Mouse (Mus musculus): ENCODE results near the gene Eml2.

Gene Eml2

GRCm38 (mm10) chr7:19163752-19164151, 12.5 kb upstream of the Eml2 start:
- DNase-seq (ENCODE audit: low spot score): no peak

- no peak for DNase-seq (ENCODE audit: low spot score)
Observed at GRCm38 (mm10) chr7:19164189-19164588, 12.0 kb upstream of the Eml2 start.

- no peak for DNase-seq (ENCODE audit: low spot score)
Observed at GRCm38 (mm10) chr7:19164978-19165377, 11.2 kb upstream of the Eml2 start.

GRCm38 (mm10) chr7:19165656-19166423, 10.4 kb upstream of the Eml2 start, which contains the start of gene Gipr:
Gene Gipr (minus strand): TSS chr7:19166127.
- no peak for DNase-seq (ENCODE audit: low spot score)

GRCm38 (mm10) chr7:19166990-19167389, 9.2 kb upstream of the Eml2 start:
- no peak for DNase-seq (ENCODE audit: low spot score)

- DNase-seq (ENCODE audit: low spot score): no peak
Observed at GRCm38 (mm10) chr7:19169506-19169905, 6.7 kb upstream of the Eml2 start.

- DNase-seq (ENCODE audit: low spot score): no peak
Observed at GRCm38 (mm10) chr7:19170142-19170541, 6.1 kb upstream of the Eml2 start.

DNA sequence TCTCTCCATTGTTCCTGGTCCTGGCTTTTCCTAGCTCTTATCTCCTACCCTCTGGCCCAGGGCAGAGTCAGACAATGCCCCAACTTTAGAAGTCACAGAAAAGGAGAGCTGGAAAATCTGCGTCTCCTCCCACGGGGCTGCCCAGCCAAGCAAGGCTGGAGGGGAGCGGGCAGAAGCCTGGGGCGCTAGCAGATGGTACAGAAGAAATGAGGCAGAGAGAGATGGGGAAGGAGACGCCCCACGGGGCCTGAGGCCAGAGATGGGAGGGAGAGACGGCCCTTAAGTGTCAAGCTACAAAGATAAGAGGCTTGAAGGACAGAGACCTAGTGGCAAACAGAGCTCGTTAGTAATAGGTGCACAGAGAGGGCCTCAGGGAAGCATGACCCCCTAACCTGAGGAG, 4.4 kb upstream of the Eml2 start:
- DNase-seq (ENCODE audit: low spot score): no peak

- no peak for DNase-seq (ENCODE audit: low spot score)
Observed at GRCm38 (mm10) chr7:19172874-19173273, 3.3 kb upstream of the Eml2 start.

DNA sequence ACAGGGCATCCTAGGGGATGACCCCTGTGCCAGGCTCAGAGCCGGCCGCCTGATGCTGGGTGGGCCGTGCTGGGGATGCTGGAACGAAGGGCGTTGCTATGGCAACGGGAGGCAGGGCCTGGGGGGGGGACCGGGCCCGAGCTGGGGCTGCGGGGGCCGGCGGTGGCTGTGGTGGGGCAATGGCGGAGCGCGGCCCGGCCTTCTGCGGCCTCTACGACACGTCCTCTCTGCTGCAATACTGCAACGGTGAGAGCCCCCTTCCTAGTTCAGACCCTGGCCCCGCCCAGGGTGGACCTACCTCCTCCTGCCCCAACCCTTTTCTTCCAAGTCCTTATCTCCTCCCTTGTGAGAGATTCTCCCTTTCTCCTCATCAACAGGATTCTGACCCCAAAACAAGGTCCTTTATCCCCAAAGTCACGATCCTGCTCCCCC, 311 bp downstream of the Eml2 start:
- DNase-seq (ENCODE audit: low spot score): no peak

GRCm38 (mm10) chr7:19177216-19177615, 995 bp downstream of the Eml2 start:
- no peak for DNase-seq (ENCODE audit: low spot score)

DNA sequence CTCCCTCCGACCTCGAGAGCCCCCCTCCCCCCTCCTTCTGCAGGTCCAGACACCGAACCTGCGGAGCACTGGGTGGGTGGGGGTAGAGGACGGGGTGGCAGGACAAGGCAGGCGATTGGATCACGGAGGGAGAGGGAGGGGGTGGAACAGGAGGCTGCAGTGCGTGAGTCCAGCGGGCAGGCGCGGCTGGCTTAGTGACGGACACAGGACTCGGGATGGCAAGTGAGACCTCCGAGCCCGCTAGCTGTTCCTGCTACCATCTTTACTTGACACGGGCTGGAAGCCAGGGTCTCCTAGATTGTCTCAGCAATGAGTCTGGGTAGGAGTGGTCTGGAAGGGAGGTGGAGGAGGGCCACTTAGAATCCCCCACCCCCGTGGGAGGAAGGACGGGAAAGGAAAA, 1.8 kb downstream of the Eml2 start:
- no peak for DNase-seq (ENCODE audit: low spot score)

GRCm38 (mm10) chr7:19178443-19179092, 2.3 kb downstream of the Eml2 start:
- peak; percentile 75 for DNase-seq (ENCODE audit: low spot score)

DNA sequence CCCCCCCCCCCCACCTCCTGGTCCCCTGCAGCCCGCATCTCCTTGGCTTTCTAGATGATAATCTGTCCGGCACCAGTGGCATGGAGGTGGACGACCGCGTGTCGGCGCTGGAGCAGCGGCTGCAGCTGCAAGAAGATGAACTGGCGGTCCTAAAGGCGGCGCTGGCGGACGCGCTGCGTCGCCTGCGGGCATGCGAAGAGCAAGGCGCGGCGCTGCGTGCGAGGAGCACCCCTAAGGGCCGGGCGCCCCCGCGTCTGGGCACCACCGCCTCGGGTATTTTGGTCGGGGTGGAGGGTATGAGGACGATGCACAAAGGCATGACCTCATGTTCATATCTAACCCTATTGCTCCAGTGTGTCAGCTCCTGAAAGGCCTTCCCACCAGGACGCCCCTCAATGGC, 3.0 kb downstream of the Eml2 start:
- no peak for DNase-seq (ENCODE audit: low spot score)

GRCm38 (mm10) chr7:19179936-19180335, 3.7 kb downstream of the Eml2 start:
- DNase-seq (ENCODE audit: low spot score): no peak

GRCm38 (mm10) chr7:19180862-19181429, 4.7 kb downstream of the Eml2 start:
- DNase-seq (ENCODE audit: low spot score): no peak

GRCm38 (mm10) chr7:19184250-19184649, 8.0 kb downstream of the Eml2 start:
- no peak for DNase-seq (ENCODE audit: low spot score)

- no peak for DNase-seq (ENCODE audit: low spot score)
Observed at GRCm38 (mm10) chr7:19184758-19185157, 8.5 kb downstream of the Eml2 start.

DNA sequence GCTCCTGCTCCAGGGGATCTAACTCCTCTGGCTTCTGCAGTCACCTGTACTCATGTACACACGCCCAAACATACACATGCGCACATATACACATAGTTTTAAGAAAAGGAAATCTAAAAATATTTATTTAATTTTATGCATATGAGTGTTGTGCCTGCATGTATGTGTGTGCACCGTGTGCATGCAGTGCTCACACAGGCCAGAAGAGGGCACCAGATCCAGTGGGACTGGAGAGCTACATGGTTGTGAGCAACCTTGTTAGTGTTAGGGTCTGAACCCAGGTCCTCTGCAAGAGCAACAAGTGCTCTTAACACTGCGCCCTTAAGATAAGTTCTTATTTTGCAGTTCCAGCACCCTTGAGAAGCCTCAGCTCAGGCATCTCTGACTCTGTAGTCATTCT, 18.5 kb downstream of the Eml2 start:
- DNase-seq (ENCODE audit: low spot score): no peak

DNA sequence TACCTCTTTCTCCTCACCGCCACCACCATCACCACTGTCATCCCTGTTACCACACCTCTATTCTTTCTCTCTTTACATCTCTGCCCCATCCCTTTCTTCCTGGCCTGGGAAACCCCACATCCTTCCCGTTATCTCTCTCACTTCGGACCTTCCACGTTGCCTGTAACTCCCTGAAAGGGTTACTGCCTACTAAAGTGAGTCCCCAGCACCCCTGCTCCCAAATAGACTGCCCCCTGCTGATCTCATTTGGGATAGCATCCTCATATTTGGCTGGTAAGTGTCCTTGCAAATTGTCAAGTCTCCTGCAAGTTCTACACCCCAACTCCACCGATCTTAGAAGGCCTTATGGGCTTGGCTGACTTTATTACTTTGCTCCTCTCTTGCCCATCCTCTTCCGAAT, 20.5 kb downstream of the Eml2 start:
- DNase-seq (ENCODE audit: low spot score): no peak

GRCm38 (mm10) chr7:19197985-19198384, 21.8 kb downstream of the Eml2 start:
- DNase-seq (ENCODE audit: low spot score): no peak

GRCm38 (mm10) chr7:19201660-19202059, 25.4 kb downstream of the Eml2 start:
- DNase-seq (ENCODE audit: low spot score): no peak

Measured in left cerebral cortex, adult 11 months (tissue).